In genomic region chr4:101213477-101213876, GRCm38 (mm10) we compare ENCODE assay signal across 24 mouse cellular contexts. TPM values are rescaled to one million over a fixed set of nuclear protein-coding genes. Genes with fewer than 3 reads are reported as not detected.
A peak's percentile ranks its signal among the peaks of the same experiment; 100 is the strongest.
DNase-seq lines count a peak whose midpoint lies in the region; ATAC-seq and TF ChIP-seq lines count a peak whose summit lies in the region.
"Had no signal": no experiment of that assay in that cellular context is flagged by ENCODE, and none has a peak within 500 bp of the region (broad histone marks: within the 10 kb centered on the region; RNA-seq: fewer than 3 reads in every experiment).

No protein-coding gene starts in this region.

- no peaks in the 10 kb centered on the region for H3K9me3 ChIP-seq in lung, postnatal 0 days (ENCODE audit: low read length)
- H3K9me3 ChIP-seq: embryonic facial prominence, embryonic 12.5 days; limb, embryonic 15.5 days; midbrain, embryonic 10.5 days; neural tube, embryonic 12.5 days had no signal

- DNase-seq in lung, postnatal 36 days = peak; percentile 18
- no peak for DNase-seq in lung, postnatal 0 days (ENCODE audit: low spot score)
- DNase-seq in naive thymus-derived CD4-positive, alpha-beta T cell, adult 2 months (ENCODE audit: low read depth) = peak; percentile 77
- DNase-seq in right cerebral cortex, postnatal 4 days = no peak
- no peak for DNase-seq in lung, adult 18-20 months
- no peak for DNase-seq in layer of hippocampus, adult 18-20 months (ENCODE audit: low spot score in 2 of 2)
- DNase-seq: adrenal gland, postnatal 25 days; cerebellum, adult 2 months; gastrocnemius, postnatal 36 days; heart, postnatal 14 days; kidney, adult 11 months; layer of hippocampus, postnatal 36 days; liver, postnatal 0 days; right cerebral cortex, adult 18-20 months had no signal

- ATAC-seq in lung, postnatal 0 days = no peak
- ATAC-seq in CD4-positive, CD25-positive, alpha-beta regulatory T cell, adult 4 months = peak; percentile 78
- 0 out of 2 replicates have a peak, but pooled peaks have one; percentile 39 for ATAC-seq in erythroblast, adult 5-6 weeks (replicated peaks; ENCODE audit: low FRiP score, poor library complexity, severe bottlenecking)
- ATAC-seq: forebrain, embryonic 14.5 days; hindbrain, embryonic 16.5 days; liver, postnatal 0 days; Patski had no signal

- H3K4me2 ChIP-seq in lung, postnatal 0 days (replicated peaks; ENCODE audit: low read depth, low read length) = no peak overlapping the region
- H3K4me2 ChIP-seq: embryonic facial prominence, embryonic 12.5 days; heart, embryonic 11.5 days; limb, embryonic 15.5 days; neural tube, embryonic 12.5 days had no signal

- WGBS in lung, postnatal 0 days = 80% methylated on average over 2 of the region's 2 CpGs

- H3K9ac ChIP-seq in lung, postnatal 0 days (replicated peaks; ENCODE audit: low read depth) = no peak overlapping the region
- H3K9ac ChIP-seq: embryonic facial prominence, embryonic 12.5 days; limb, embryonic 15.5 days; liver, postnatal 0 days; neural tube, embryonic 12.5 days had no signal

- no peaks in the 10 kb centered on the region for H3K36me3 ChIP-seq in lung, postnatal 0 days (ENCODE audit: insufficient read depth, low read length)
- H3K36me3 ChIP-seq: embryonic facial prominence, embryonic 12.5 days; limb, embryonic 15.5 days; midbrain, embryonic 10.5 days; neural tube, embryonic 12.5 days had no signal

- H3K27ac ChIP-seq in lung, postnatal 0 days (ENCODE audit: low read length) = no peak overlapping the region
- H3K27ac ChIP-seq: embryonic facial prominence, embryonic 12.5 days; limb, embryonic 15.5 days; midbrain, embryonic 10.5 days; neural tube, embryonic 12.5 days had no signal

- peaks cover 2% of the 10 kb centered on the region; the same call in 1 of the 2 replicates for H3K4me1 ChIP-seq in lung, postnatal 0 days (ENCODE audit: insufficient read depth, low read depth, low read length)
- H3K4me1 ChIP-seq: embryonic facial prominence, embryonic 12.5 days; limb, embryonic 15.5 days; midbrain, embryonic 10.5 days; neural tube, embryonic 12.5 days had no signal

- no peaks in the 10 kb centered on the region for H3K27me3 ChIP-seq in lung, postnatal 0 days (replicated peaks; ENCODE audit: insufficient read depth, low read length)
- H3K27me3 ChIP-seq: embryonic facial prominence, embryonic 12.5 days; limb, embryonic 15.5 days; neural tube, embryonic 12.5 days; Patski had no signal

- TF ChIP-seq EP300 in lung, postnatal 0 days (IDR thresholded peaks at IDR 0.05) = no peak

- no peak overlapping the region for H3K4me3 ChIP-seq in lung, postnatal 0 days (ENCODE audit: low read depth, low read length)
- H3K4me3 ChIP-seq: embryonic facial prominence, embryonic 12.5 days; limb, embryonic 15.5 days; midbrain, embryonic 10.5 days; neural tube, embryonic 12.5 days had no signal

- no peak for TF ChIP-seq CTCF in lung, postnatal 0 days (IDR thresholded peaks at IDR 0.05)

RNA-seq across cellular contexts. Expression of gene Jak1, which starts 51.6 kb away (rescaled TPM):
- 80.0 and 86.3 TPM in 2 replicates for polyA plus RNA-seq in lung, postnatal 0 days (2015; fragmentation: Nextera tagmentation; extraction: Ambion mirVana)
- polyA plus RNA-seq in CD4-positive, CD25-positive, alpha-beta regulatory T cell, adult 4 months (2017; shearing (Covaris generic)) = 100 to 1,000 TPM; 369 to 445 TPM
- 84.9 and 102 TPM in 2 replicates for total RNA-seq in erythroblast, adult 5-6 weeks (2015; ENCODE audit: low replicate concordance)
- total RNA-seq in erythroblast, adult 5-6 weeks (2017; ENCODE audit: low replicate concordance) = 85.2 and 101 TPM in 2 replicates
- 100 to 1,000 TPM; 126 to 137 TPM for total RNA-seq in layer of hippocampus, adult 18-20 months (2021)

Comparison
In these comparisons a context has a peak if more than half of its experiments do, and no peak if none do; other contexts are left out.
1. DNase-seq: peak in lung, postnatal 36 days (single experiment) and naive thymus-derived CD4-positive, alpha-beta T cell, adult 2 months (single experiment); none in lung, postnatal 0 days (single experiment), right cerebral cortex, postnatal 4 days (single experiment), lung, adult 18-20 months (0 of 2) and layer of hippocampus, adult 18-20 months (0 of 2).